26 mouse cellular contexts compared by ENCODE assay signal in genomic region chr4:103540960-103541359, GRCm38 (mm10).
"Had no signal": no experiment of that assay in that cellular context is flagged by ENCODE, and none has a peak within 500 bp of the region (broad histone marks: within the 10 kb centered on the region; RNA-seq: fewer than 3 reads in every experiment).

No protein-coding gene starts in this region.

- ATAC-seq: hindbrain, embryonic 16.5 days; intestine, embryonic 16.5 days; liver, embryonic 12.5 days had no signal

- H3K4me3 ChIP-seq: heart, adult 2 months; heart, embryonic 13.5 days; heart, embryonic 15.5 days; hindbrain, embryonic 12.5 days; kidney, embryonic 15.5 days; limb, embryonic 13.5 days; limb, embryonic 15.5 days; liver, embryonic 12.5 days had no signal

- H3K4me2 ChIP-seq: heart, embryonic 11.5 days; heart, embryonic 13.5 days; heart, embryonic 15.5 days; hindbrain, embryonic 12.5 days; hindbrain, embryonic 14.5 days; kidney, embryonic 15.5 days; limb, embryonic 13.5 days; limb, embryonic 15.5 days; liver, embryonic 12.5 days had no signal

- H3K27me3 ChIP-seq: heart, embryonic 13.5 days; heart, embryonic 15.5 days; hindbrain, embryonic 12.5 days; kidney, embryonic 15.5 days; limb, embryonic 13.5 days; limb, embryonic 15.5 days; liver, embryonic 12.5 days had no signal

- H3K4me1 ChIP-seq: heart, embryonic 13.5 days; heart, embryonic 15.5 days; kidney, embryonic 15.5 days; limb, embryonic 13.5 days; limb, embryonic 15.5 days; liver, embryonic 12.5 days had no signal

- H3K36me3 ChIP-seq: heart, embryonic 13.5 days; heart, embryonic 15.5 days; hindbrain, embryonic 12.5 days; kidney, embryonic 15.5 days; limb, embryonic 13.5 days; limb, embryonic 15.5 days; liver, embryonic 12.5 days had no signal

- H3K9me3 ChIP-seq: heart, embryonic 13.5 days; heart, embryonic 15.5 days; hindbrain, embryonic 12.5 days; kidney, embryonic 15.5 days; limb, embryonic 13.5 days; limb, embryonic 15.5 days; liver, embryonic 12.5 days had no signal

- DNase-seq: gastrocnemius, postnatal 14 days; gastrocnemius, postnatal 36 days; heart, adult 11 months; heart, adult 2 months; heart, postnatal 14 days; heart, postnatal 36 days; kidney, adult 11 months; kidney, adult 2 months; kidney, adult 9 months; kidney, postnatal 14 days; kidney, postnatal 36 days; layer of hippocampus, adult 9-11 months; layer of hippocampus, postnatal 36 days; left cerebral cortex, postnatal 4 days had no signal

- H3K27ac ChIP-seq: heart, adult 2 months; heart, embryonic 13.5 days; heart, embryonic 15.5 days; hindbrain, embryonic 12.5 days; hindbrain, embryonic 14.5 days; kidney, embryonic 15.5 days; kidney, postnatal 0 days; limb, embryonic 13.5 days; limb, embryonic 15.5 days; liver, embryonic 12.5 days had no signal

- H3K9ac ChIP-seq: heart, embryonic 13.5 days; heart, embryonic 15.5 days; hindbrain, embryonic 12.5 days; hindbrain, embryonic 14.5 days; kidney, embryonic 15.5 days; limb, embryonic 13.5 days; limb, embryonic 15.5 days; liver, embryonic 12.5 days had no signal
